Mouse (Mus musculus) liver, postnatal 0 days (tissue): Measurements from ENCODE around the gene Zfp1.

ENCODE experiments used
- CTCF ChIP-seq: sonication (generic); IDR thresholded peaks from 2 replicates; pipeline ENCODE4 v1.5.1; 2016; ENCODE audit warnings: antibody characterized with exemption, low read depth
- EP300 ChIP-seq: IDR thresholded peaks from 2 replicates; pipeline ENCODE4 v1.6.1; 2016; ENCODE audit warnings: antibody characterized with exemption, low read depth, mild to moderate bottlenecking

DNA sequence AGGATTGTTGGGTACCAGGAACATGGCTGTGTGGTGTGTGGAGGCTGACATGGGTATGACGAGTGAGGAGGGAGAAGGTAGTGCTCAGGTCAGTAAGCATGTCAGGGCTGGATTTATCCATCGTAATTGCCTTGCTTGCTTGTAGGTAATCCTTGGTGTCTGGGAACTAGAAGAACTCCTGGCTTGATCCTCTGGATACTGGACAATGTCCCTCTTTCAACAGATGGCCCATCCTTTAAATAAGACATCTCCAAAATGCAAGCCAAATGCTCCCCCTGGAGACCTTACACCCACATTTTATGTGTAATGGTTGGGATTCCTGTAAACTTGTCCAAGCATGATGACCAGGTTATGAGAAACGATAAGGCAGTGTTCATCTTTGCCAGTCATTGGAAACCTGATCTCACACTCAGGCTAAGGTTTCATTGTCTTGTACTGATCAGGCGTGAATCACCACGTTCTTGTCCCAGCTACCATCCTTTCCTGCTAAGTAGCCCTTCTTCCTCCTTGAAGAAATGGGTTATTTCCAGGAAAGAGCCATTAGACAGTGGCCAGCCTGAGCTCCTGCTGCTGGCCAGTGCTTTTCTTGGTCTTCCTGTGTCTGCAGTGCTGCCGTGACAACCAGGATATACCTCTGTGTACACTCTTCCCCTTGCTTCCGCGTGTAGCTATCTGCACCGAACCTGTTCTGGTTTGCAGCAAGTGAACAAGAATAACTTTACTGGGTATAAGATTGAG, 43.3 kb upstream of the Zfp1 start:
- no peak for TF ChIP-seq CTCF
- no peak for TF ChIP-seq EP300
